Mouse (Mus musculus) hindbrain, postnatal 0 days (tissue): ENCODE data around the gene 1700020A23Rik. TPM values are rescaled to one million over a fixed set of nuclear protein-coding genes. Genes with fewer than 3 reads are reported as not detected.
A peak's percentile ranks its signal among the peaks of the same experiment; 100 is the strongest.

Experiments used
- ATAC-seq: fragments of 200-750 bp; cut with Nextera tagmentation; 2 replicates; pipeline ENCODE4 v1.8.0; 2017; ENCODE audit warnings: mild to moderate bottlenecking, moderate TSS enrichment, moderate library complexity
- DNase-seq: peaks from one replicate; pipeline ENCODE4 v3.0.0-alpha.2; 2015; ENCODE audit warnings: low spot score
- H3K27ac ChIP-seq: fragments of 300-500 bp; sonication (generic); 2 replicates; pipeline ENCODE4 v1.5.1; 2014; ENCODE audit warnings: mild to moderate bottlenecking
- H3K27me3 ChIP-seq: fragments of 300-500 bp; sonication (generic); 2 replicates; pipeline ENCODE4 v1.6.1; 2014; ENCODE audit warnings: low read length, mixed read lengths; ENCODE audit not compliant: insufficient read depth
- H3K36me3 ChIP-seq: fragments of 300-500 bp; sonication (generic); 2 replicates; pipeline ENCODE4 v1.6.1; 2014; ENCODE audit warnings: low read length, mixed read lengths; ENCODE audit not compliant: insufficient read depth
- H3K4me1 ChIP-seq: fragments of 300-500 bp; sonication (generic); 2 replicates; pipeline ENCODE4 v1.6.1; 2014; ENCODE audit warnings: antibody characterized with exemption, low read length, mixed read lengths; ENCODE audit not compliant: insufficient read depth
- H3K4me2 ChIP-seq: fragments of 300-500 bp; sonication (generic); 2 replicates; pipeline ENCODE4 v1.6.1; 2014; ENCODE audit warnings: low read depth, mild to moderate bottlenecking, low read length, moderate library complexity, mixed read lengths
- H3K4me3 ChIP-seq: fragments of 300-500 bp; sonication (generic); 2 replicates; pipeline ENCODE4 v1.5.1; 2014; ENCODE audit warnings: low read length
- H3K9ac ChIP-seq: fragments of 300-500 bp; sonication (generic); replicated peaks from 2 replicates; pipeline ENCODE4 v1.6.1; 2014; ENCODE audit warnings: mild to moderate bottlenecking, low read length, moderate library complexity, mixed read lengths
- H3K9me3 ChIP-seq: fragments of 300-500 bp; sonication (generic); 2 replicates; pipeline ENCODE4 v1.6.1; 2016; ENCODE audit warnings: low read length, mixed read lengths
- CTCF ChIP-seq: IDR thresholded peaks from 2 replicates; pipeline ENCODE4 v1.5.1; 2016; ENCODE audit warnings: antibody characterized with exemption, control low read depth, low read depth
- WGBS: fragments of 180-500 bp; shearing (Covaris S2); extraction: QIAGEN DNeasy Blood & Tissue Kit; methylation state at CpG from one replicate; pipeline ENCODE4 v1.1.7; 2014; 5-methylcytosine and 5-hydroxymethylcytosine counted together
- polyA plus RNA-seq: library from polyadenylated mRNA; unstranded; fragments of >200 nt; fragmentation: Nextera tagmentation; extraction: Ambion mirVana; gene quantifications from 2 replicates; pipeline ENCODE4 v1.2.1, GENCODE M21; 2015
- total RNA-seq: library from RNA; depleted of rRNA; stranded (reverse); fragments of >200 nt; gene quantifications from 2 replicates; pipeline ENCODE4 v1.2.3, GENCODE M21; 2014

Gene 1700020A23Rik
- total and polyA plus RNA-seq, 2 experiments from 2014 or later: 0.49 TPM; not detected in 1

DNA sequence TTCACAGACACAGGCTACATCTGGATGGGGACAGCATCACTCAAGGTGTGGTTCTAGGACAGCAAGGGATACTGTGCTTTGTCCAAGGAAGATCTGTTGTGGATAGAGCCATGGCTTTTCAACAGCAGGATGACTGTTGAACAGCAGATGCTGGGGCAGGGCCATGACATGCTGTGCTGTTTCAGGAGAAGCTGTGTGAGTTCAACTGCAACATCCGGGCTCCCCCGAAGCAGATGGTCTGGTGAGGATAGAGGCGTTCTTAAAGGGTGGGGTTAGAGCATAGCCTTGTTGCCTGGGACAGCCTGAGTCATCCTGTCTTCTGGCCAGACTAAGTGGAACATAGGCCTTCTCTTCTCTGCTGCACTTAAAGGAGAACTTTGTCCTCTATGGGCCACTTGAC, 33.8 kb downstream of the 1700020A23Rik start:
- WGBS: 77% methylated on average over 3 of the region's 3 CpGs
- no peak overlapping the region for H3K9ac ChIP-seq
- DNase-seq (no peak), ATAC-seq (no peak)
- no peaks in the 10 kb centered on the region for H3K4me1 ChIP-seq
- no peaks in the 10 kb centered on the region for H3K27me3 ChIP-seq
- H3K36me3 ChIP-seq: peaks cover 61% of the 10 kb centered on the region
- TF ChIP-seq CTCF: no peak
- no peak overlapping the region for H3K27ac ChIP-seq
- no peak overlapping the region for H3K4me2 ChIP-seq
- H3K9me3 ChIP-seq: no peaks in the 10 kb centered on the region
- H3K4me3 ChIP-seq: no peak overlapping the region

DNA sequence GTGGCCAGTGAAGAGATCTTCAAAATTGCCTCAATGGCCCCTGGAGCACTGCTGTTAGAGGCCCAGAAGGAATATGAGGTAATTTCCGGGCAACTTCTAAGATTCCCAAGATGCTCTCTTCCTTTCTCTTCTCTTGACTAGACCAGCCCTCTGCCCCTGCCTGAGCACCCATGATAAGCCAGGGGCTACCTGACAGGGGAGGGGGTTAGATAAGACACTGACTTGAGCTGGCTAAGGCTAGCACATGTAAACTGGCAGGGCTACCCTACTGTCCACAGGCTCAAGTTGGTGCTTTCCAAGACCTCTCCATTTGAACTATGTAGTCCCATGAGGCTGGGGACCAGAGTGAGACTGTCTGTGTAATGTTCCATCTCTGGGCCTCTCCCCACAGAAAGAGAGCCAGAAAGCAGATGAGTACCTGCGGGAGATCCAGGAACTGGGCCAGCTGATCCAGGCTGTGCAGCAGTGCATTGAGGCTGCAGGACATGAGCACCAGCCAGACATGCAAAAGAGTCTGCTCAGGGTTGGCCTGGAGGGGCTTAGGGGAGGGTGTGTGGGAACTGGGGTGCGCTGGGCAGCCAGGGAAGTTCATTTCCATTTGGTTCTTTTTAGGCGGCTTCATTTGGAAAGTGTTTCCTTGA, 34.9 kb downstream of the 1700020A23Rik start:
- DNase-seq: no peak
- ATAC-seq: no peak; the same call in 1 of the 2 replicates
- Histone ChIP-seq H3K4me1 (no peaks in the 10 kb centered on the region), H3K9ac (no peak overlapping the region), H3K4me2 (no peak overlapping the region), H3K27ac (no peak overlapping the region), H3K36me3 (peaks cover 68% of the 10 kb centered on the region), H3K9me3 (no peaks in the 10 kb centered on the region), H3K4me3 (no peak overlapping the region), H3K27me3 (no peaks in the 10 kb centered on the region)
- WGBS: 86% methylated on average over 4 of the region's 4 CpGs
- TF ChIP-seq CTCF: no peak

DNA sequence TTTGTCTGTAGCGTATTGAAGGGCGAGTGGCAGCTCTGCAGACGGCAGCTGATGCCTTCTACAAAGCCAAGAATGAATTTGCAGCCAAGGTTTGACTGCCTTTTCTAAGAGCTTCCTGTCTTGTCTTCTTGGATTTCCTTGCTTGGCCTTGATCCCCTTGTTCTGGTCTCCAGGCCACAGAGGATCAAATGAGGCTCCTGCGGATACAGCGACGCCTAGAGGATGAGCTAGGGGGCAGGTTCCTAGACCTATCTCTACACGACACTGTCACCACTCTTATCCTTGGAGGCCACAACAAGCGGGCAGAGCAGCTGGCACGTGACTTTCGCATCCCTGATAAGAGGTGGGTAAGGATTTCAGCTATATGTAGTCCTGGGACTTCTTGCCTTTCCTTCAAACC, 37.1 kb downstream of the 1700020A23Rik start:
- no peak overlapping the region for H3K27ac ChIP-seq

DNA sequence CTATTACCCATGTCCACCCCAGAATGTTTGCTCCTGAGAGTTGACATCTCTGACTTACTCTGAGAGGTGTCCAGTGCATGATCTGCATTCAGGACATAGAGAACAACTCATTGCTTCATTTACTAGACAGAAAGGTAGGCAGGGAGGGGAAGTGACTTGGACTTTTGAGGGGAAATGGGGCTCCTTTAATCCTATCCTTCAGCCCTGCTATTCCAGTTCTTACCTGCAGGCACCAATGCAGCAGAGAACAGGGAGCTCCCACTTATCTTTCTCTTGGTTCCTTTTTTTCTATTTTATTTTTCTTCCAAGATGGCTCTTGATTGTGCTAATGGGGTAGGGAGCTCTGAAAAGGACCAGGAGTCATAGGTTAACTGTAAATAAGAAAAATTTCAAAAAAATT, 43.4 kb downstream of the 1700020A23Rik start:
- Histone ChIP-seq H3K4me1 (peaks cover 15% of the 10 kb centered on the region), H3K36me3 (peaks cover 11% of the 10 kb centered on the region), H3K27me3 (no peaks in the 10 kb centered on the region), H3K4me2 (no peak overlapping the region), H3K4me3 (no peak overlapping the region), H3K9me3 (no peaks in the 10 kb centered on the region), H3K9ac (no peak overlapping the region), H3K27ac (no peak overlapping the region)
- DNase-seq: no peak
- no peak for ATAC-seq
- TF ChIP-seq CTCF: 0 out of 2 replicates have a peak, but pooled peaks have one; percentile 22

More for the DNA sequence above, 37.1 kb downstream of the 1700020A23Rik start:
- H3K27me3 ChIP-seq: no peaks in the 10 kb centered on the region
- DNase-seq (no peak), ATAC-seq (no peak)
- no peak for TF ChIP-seq CTCF
- no peak overlapping the region for H3K9ac ChIP-seq
- no peak overlapping the region for H3K4me2 ChIP-seq
- H3K4me1 ChIP-seq: no peaks in the 10 kb centered on the region
- no peaks in the 10 kb centered on the region for H3K9me3 ChIP-seq
- H3K36me3 ChIP-seq: peaks cover 68% of the 10 kb centered on the region
- H3K4me3 ChIP-seq: no peak overlapping the region
- WGBS: 87% methylated on average over 10 of the region's 10 CpGs

DNA sequence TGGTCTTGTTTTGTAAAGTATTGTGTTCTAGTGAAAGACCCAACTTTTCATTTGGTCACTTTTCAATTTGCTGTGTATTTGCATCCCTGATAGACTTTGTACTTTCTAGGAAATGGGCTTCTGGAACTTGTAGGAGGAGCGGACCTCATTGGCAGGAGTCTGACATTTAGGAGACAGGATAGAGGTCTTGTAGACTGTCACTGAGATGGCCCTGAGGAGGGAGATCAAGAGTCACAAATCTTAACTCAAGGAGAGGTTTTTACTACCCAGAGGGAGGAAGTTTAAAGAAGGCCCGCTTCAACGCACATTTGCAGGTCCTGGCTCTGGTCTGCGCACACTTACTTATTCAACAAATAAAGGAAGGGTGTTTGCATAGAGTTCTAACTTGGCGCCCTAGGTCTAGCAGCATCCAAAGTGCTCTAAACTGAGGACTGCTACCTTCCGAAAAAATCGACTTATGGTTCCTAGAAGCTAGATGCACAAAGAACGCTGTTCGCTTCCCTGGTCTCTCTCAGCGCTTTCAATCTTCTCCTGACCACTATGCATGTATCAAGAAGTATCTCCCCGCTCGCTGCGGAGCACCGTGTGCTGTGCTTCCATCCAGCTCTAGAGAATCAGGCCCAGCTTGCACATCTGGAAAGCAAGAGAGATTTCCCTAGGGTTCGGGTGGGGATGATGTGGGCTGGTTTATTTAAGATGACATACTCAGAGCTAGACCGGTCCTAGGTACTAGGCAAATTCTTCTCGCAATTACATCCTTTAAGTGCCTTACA, 44.1 kb downstream of the 1700020A23Rik start:
- ATAC-seq: no peak; the same call in 1 of the 2 replicates
- peak overlapping the region; percentile 60 for H3K4me2 ChIP-seq
- peak overlapping the region; percentile 88; the same call in 1 of the 2 replicates for H3K27ac ChIP-seq
- no peak for TF ChIP-seq CTCF
- H3K36me3 ChIP-seq: peaks cover 3% of the 10 kb centered on the region; the same call in 1 of the 2 replicates
- DNase-seq: no peak
- H3K9me3 ChIP-seq: no peaks in the 10 kb centered on the region
- peaks cover 17% of the 10 kb centered on the region for H3K4me1 ChIP-seq
- 10% methylated on average over 17 of the region's 17 CpGs for WGBS
- H3K27me3 ChIP-seq: no peaks in the 10 kb centered on the region
- H3K9ac ChIP-seq: peak overlapping the region; percentile 86
- peak overlapping the region; percentile 93 for H3K4me3 ChIP-seq

DNA sequence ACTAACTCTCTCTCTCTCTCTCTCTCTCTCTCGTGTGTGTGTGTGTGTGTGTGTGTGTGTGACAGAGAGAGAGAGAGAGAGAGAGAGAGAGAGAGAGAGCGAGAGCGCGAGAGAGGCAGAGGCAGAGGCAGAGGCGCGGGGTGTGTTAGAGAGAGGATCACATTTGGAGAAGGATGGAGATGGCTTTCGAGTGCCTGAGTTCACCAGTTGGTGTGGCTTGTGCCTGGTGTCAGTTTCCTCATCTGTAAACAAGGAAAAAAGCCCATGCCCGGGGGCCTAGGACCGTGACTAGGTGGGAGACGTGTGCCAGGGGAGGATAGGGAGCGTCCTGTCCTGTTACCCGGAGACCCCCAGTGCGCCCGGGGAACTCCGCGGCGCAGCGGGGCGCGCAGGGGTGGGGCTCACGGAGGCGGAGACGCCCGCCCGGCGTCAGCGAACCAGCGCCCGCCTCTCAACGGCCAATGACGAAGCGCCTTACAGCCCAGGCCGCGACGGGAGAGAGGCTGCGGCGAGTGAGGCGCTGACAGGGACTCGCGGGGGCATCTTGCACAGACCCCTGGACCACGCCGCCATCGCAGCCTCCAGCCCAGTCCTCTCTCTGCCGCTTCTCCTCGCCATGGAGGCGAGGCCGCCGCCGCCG, 44.9 kb downstream of the 1700020A23Rik start, which contains the start of gene Ptpra:
Gene Ptpra (plus strand): TSS at position 485 of the 640 bp plus-strand sequence.
- under 1% methylated on average over 33 of the region's 50 CpGs for WGBS
- Histone ChIP-seq H3K4me3 (peak within 1 kb of the TSS; percentile 93), H3K27ac (peak within 1 kb of the TSS; percentile 88), H3K9me3 (no peaks in the 10 kb centered on the region), H3K4me1 (peaks cover 17% of the 10 kb centered on the region), H3K36me3 (no peaks in the 10 kb centered on the region), H3K4me2 (peak within 1 kb of the TSS; percentile 60), H3K9ac (peak within 1 kb of the TSS; percentile 86), H3K27me3 (no peaks in the 10 kb centered on the region)
- DNase-seq: peak; percentile 95
- peak; percentile 98 for ATAC-seq
- no peak for TF ChIP-seq CTCF
